Mouse (Mus musculus) cerebellum, adult 11-12 months (tissue): ENCODE measurements around the gene Timm23.
"Not testable (repeated sequence)": the region's sequence is repeated elsewhere in the genome, so short reads cannot be mapped to it uniquely, and the experiment has no call there.

ENCODE experiments used
- DNase-seq: peaks from one replicate; pipeline ENCODE4 v3.0.0; 2022

The Timm23 gene

DNA sequence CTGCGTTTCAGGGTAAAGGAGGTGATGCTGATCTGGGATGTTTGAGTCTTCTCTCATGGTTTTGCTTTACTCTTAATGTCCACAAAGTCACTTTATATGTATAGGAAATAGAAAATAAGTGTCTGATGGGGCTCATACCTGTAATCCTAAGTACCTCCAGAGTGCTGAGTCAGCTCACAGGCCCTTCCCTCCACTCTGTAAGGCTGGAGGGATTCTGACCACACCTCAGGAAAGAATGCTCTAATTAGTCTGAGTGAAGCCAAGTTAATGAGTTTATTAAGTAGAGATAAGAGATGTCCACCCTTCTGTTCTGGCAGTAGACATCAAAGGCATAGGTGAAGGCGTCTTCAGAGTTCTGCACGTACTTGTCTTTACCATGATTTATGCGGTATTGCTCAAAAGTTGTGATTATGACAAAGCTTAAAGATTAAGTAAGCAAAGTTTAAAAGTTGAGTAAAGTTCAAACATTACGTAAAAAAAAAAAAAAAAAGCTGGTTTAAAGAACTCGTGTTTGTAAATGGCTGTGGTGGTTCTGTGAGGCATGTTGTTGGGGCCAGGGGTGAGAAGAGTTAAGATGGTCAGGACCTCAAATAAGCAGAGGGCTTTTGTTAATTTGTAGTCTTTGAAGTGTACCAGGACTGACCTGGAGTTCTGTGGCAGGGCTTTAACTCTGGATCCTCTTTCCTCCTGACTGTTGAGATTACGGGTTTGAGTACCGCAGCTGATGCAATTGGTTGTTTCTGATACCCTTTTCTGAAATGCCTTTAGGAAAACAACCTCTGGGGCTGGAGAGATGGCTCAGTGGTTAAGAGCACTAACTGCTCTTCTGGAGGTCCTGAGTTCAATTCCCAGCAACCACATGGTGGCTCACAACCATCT, 37.3 kb downstream of the Timm23 start:
- DNase-seq, result no peak

- DNase-seq, result no peak
These were observed 38.4 kb downstream of the Timm23 start for GRCm38 (mm10) chr14:32163203-32163888.

- DNase-seq, result no peak
These were observed 39.5 kb downstream of the Timm23 start for GRCm38 (mm10) chr14:32162231-32162630.

- DNase-seq, result no peak
These were observed 40.4 kb downstream of the Timm23 start for GRCm38 (mm10) chr14:32161090-32161885.

DNA sequence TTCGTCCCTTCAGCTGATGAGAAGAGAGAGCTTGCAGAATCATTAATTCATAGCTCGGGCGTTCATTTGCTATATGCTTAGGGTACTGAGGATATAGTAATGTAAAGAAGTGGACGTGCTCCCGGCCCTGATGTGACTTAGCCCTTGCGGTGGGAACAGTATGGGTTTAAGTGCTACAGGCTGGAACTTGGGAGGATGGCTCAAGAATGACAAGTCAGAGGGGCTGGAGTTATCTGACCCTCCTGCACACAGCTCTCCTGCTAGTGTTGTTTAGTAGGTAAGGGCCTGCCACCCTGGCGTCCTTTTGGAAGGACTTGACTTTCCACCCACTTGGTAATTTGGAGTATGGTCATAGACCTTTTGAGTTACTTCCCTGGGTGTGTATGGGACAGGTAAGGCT, 41.1 kb downstream of the Timm23 start:
- DNase-seq, result no peak

GRCm38 (mm10) chr14:32159690-32160246, 41.9 kb downstream of the Timm23 start, which contains the start of gene Ncoa4:
Ncoa4 (plus strand) TSS chr14:32159865.
- DNase-seq, result peak; percentile 98

- no peak for DNase-seq
These were observed 42.5 kb downstream of the Timm23 start for GRCm38 (mm10) chr14:32159150-32159670.

- DNase-seq, result no peak
These were observed 46.9 kb downstream of the Timm23 start for GRCm38 (mm10) chr14:32154758-32155157.

GRCm38 (mm10) chr14:32153156-32153555, 48.5 kb downstream of the Timm23 start:
- DNase-seq, result no peak

DNA sequence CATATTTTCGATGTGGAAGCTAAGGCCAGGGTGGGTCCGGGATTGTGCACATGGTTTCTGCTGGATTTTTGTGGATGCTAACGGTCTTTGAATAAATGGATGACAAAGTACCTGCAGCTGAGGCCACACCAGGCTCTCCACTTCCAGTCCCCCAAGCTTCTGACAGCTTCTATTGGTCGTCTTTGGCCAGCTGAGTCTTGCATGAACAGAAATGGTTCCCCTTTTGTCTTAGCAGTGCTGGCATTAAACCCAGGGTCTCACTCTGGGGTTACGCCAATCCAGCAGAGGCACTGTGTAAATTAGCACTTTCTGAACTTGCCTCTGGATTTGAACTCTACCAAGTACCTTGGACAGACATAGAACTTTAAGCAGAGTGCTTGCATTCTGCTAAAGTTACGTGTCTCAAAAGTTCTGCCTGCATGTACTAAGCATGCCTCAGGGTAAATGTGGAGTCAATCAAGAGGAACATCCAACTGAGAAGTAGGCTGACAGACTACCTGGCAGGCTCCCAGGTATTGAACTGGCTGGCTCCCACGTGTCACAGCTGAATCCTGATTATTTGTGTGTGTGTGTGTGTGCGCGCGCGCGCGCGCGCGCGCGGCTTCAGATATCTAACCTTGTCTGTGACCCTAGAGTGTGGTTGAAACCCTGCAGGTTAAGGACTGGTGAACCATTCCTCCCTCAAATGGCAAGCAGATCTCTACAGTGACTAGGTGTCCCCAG, 49.3 kb downstream of the Timm23 start:
- DNase-seq, result no peak

- no peak for DNase-seq
These were observed 50.8 kb downstream of the Timm23 start for GRCm38 (mm10) chr14:32150872-32151271.

GRCm38 (mm10) chr14:32146578-32146977, 55.1 kb downstream of the Timm23 start:
- no peak for DNase-seq

DNA sequence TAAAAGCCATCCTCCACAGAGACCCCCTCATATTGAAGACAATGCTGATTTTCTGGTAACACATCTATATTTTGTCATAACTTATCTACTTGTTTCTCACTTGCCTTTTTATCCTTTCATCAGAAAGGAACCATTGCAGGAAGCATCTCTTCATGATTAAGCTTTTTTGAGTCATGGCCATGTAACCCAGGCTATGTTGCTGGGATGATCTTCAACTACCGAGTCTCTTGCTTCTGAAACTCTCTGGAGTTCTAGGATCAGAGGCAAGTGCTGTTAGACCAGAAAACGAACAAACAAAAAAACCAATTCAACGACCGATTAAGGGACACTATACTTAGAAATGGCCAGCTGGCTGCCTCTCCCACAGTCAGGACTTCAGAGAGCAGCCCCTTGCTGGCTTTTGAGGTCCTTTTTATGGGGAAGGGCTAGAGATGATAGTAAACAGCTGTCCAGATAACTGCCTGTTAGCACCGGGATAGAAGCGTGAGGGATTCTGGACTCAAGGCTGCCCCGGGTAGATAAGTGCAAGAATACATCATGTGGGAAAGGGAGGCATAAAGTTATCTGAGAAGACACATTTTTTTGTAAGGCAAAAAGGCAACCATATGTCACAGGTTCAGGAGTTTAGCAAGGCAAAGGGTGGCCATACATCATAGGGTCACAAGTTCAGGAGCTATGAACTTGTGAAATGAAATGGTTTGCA, 55.7 kb downstream of the Timm23 start:
- DNase-seq, result no peak

- no peak for DNase-seq
These were observed 56.3 kb downstream of the Timm23 start for GRCm38 (mm10) chr14:32145401-32145800.

DNA sequence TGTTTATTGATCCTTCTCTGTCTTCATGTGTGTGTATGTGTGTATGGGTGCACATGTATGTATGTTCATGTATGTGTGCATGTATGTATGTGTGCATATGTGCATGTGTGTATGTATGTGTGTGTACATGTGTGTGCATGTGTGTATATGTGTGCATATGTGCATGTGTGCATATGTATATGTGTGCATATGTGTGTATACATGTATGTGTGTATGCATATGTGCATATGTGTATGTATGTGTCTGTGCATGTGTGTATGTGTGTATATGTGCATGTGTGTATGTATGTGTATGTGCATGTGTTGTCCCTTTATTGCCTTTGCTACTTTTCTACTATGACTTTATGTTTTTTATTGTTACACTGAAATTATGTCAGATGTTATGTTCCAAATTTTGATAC, 57.0 kb downstream of the Timm23 start:
- no peak for DNase-seq

- no peak for DNase-seq
These were observed 60.0 kb downstream of the Timm23 start, which contains the start of gene Msmb for GRCm38 (mm10) chr14:32141723-32142122. Msmb (plus strand) TSS chr14:32142023.

- no peak for DNase-seq
These were observed 61.2 kb downstream of the Timm23 start for GRCm38 (mm10) chr14:32140359-32140965.

- not testable (repeated sequence) for DNase-seq
These were observed 65.2 kb downstream of the Timm23 start for GRCm38 (mm10) chr14:32136467-32136866.

- DNase-seq, result no peak
These were observed 67.4 kb downstream of the Timm23 start for GRCm38 (mm10) chr14:32134293-32134692.

GRCm38 (mm10) chr14:32131836-32132235, 69.9 kb downstream of the Timm23 start:
- no peak for DNase-seq
